Mouse (Mus musculus): ENCODE measurements around the gene Gm45808.
"Not testable (repeated sequence)": the region's sequence is repeated elsewhere in the genome, so short reads cannot be mapped to it uniquely, and the experiment has no call there.

Gene Gm45808

DNA sequence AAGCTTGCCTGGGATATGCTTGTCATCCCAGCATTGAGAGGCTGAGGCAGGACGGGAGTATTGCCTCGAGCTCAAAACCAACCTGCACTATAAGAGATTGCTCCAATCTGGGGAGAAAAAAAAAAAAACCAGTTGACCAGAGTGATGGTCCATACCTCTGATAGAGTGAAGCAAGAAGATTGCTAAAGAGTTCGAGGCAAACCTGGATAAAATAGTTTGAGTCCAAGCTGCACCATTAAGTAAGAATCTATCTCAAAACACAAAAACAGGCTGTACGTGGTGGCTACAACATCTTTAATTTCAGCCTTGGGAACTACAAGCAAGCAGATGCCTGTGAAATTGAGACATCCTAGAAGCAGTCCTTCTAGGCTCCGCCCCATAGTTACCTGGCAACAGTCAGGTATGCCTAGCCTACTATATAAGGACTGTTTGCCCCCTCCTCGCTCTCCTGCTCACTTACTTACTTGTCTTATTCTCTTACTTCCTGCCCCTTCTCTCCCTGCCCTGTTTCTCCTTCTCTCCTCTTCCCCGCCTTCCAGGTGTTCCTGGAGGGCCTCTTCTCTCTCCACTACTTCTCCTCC is 19.4 kb downstream of the Gm45808 start:
- no peak for DNase-seq (ENCODE audit: low spot score in 2 of 2)

DNA sequence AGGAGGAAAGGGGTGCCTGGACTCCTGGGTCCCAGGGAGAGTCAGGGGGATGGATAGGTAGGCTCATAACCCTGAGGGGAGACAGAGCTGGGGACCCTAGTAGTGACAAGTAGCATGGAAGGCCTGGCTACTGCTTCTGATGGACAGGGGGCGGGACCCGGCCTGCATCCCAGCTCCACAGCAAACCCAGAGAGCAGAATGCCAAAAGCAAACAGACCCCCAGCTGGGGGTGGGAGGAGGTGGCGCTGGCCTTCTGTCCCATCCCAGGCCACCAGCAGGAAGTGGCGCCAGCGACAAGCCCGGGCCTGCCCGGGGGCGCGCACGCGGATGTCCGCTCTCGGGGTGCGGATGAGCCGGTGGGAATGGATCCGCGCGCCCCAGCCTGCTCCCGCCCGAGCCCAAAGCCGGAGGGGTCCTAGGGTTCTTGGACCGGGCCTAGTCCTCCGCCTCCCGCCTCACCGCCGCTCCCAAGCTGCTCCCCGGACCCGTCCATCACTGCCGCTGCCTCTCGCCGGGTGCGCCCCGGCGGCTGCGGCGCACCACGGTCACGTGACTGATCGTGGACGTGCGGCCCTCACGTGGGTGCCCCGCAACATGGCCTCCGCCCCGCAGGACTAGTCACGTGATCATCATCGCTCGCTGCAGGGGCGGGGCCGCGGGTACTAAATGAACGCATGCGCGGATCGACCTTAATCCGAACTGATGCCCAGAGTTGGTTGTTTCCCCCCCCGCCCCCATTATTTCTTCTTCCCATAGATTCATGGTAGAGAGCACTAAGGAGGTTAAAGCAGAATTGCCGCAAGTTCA is 20.1 kb downstream of the Gm45808 start, which contains the start of gene Bax:
Gene Bax, minus strand, starts transcription at position 616 of the 807 bp plus-strand sequence.
- peak; percentile 90 to 97 for DNase-seq (ENCODE audit: low spot score in 2 of 2)

DNA sequence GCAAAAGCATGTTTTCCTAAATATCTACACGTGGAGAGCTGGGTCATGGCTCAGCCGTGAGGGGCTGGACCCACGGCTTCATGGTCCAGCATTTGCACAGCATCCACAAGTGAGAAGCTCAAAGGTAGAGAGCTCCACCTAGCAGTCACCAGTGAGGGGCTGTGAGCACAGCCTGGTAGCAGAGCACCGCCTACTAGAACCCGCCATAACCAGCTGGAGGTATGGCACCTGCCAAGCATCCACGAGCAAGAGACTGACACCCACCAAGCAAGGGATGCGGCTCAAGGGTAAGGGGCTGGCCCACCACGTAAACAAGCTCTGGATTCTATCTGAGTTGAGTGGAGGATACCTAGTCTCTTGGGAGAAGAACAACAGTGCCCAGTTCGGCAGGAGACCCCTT is 21.1 kb downstream of the Gm45808 start:
- no peak for DNase-seq (ENCODE audit: low spot score in 2 of 2)

DNA sequence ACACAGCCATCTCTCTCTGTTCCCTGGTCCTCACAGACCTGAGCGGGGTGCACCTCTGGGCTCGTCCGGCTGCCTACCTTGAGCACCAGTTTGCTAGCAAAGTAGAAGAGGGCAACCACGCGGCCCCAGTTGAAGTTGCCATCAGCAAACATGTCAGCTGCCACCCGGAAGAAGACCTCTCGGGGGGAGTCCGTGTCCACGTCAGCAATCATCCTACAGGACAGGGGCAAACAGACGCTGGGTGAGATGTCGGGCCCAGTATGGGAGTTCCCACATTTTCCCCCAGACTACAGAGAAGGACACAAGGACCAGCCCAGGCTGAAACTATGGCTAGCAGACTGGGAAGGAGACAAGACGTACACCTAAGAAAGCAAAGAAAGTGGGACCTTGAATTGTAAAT is 21.5 kb downstream of the Gm45808 start:
- no peak for DNase-seq (ENCODE audit: low spot score in 2 of 2)

DNA sequence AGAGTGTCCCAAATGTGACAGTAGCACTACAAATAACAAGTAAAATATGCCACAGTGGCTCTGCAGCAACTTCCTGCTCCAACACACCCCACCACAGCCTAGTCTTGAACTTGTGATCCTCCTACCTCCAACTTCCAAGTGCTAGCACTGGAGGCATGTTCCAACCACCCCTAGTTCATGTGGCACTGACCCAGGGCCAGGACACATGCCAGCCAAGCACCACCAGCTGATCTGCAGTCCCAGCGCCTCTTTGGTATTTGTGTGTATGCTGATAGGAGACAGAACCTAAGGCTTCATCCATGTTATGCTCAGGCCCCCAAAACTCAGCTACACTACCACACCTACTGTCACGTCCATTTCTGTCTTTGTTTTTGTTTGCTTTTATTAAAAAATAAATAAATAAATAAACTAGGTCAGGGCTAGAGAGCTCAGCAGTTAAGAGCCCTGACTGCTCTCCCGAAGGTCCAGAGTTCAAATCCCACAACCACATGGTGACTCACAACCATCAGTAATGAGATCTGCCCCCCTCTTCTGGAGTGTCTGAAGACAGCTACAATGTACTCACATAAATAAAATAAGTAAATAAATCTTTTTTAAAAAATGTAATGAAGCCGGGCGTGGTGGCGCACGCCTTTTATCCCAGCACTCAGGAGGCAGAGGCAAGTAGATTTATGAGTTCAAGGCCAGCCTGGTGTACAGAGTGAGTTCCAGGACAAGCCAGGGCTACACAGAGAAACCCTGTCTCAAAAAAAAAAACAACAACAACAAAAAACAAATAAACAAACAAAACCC is 22.4 kb downstream of the Gm45808 start:
- no peak for DNase-seq (ENCODE audit: low spot score in 2 of 2)

DNA sequence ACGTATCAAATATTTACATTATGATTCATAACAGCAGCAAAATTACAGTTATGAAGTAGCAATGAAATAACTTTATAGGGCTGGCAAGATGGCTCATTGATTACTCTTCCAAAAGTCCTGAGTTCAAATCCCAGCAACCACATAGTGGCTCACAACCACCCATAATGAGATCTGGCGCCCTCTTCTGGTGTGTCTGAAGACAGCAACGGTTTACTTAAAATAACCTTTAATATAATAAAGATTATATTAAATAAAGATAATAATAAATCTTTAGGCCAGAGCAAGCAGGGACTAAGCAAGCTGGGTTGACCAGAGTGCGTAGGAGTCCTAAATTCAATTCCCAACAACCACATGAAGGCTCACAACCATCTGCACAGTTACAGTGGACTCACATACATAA is 23.7 kb downstream of the Gm45808 start:
- DNase-seq (ENCODE audit: low spot score in 2 of 2) = not testable (repeated sequence)

DNA sequence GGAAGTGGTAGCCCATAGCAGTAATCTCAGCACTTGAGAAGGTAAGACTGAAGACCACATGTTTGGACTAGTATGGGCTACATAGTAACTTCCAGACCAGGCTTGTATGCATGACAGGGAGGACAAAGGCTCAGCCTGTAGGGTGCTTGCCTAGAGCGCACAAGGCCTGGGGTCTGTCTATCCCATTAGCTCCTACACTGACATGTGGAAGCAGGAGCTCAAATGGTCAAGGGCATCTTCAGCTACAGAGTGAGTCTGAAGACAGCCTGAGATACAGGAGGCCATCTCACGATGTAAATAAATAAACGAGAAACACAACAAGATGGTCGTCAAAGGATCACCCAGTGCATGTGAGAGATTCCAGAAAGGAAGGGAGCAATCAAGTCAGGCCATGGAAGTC is 24.3 kb downstream of the Gm45808 start:
- no peak for DNase-seq (ENCODE audit: low spot score in 2 of 2)

DNA sequence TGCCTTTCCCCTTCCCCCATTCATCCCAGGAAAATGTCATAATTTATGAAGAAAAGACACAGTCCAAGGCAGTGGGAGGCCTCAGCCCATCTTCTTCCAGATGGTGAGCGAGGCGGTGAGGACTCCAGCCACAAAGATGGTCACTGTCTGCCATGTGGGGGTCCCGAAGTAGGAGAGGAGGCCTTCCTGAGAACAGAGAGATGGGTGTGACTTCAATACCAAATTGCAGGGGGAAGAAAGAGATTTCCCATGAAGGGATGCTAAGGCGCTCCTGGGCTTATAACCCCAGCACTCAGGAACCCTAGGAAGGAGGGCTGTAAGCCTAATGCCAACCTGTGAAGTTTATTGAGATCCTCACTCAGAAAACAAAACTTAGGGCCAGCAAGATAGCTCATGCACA is 24.8 kb downstream of the Gm45808 start:
- DNase-seq (ENCODE audit: low spot score in 2 of 2) = no peak

DNA sequence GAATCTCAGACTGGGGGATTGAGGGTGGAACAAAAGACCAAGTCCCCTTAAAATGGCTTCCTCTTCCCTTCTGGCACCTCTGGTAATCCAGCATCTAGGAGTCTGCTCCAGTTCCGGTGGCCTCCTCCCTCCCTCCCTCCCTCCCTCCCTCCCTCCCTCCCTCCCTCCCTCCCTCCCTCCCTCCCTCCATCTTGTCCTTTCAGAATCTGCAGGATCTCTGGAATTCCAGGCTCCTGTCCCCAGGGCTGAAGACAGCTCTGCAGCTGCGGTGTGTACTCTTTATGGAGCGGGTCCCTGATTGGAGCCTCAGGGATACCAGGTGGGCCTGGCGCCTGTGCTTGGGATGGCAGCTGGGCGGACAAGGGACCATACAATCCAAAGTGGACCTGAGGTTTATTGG is 25.3 kb downstream of the Gm45808 start:
- no peak for DNase-seq (ENCODE audit: low spot score in 2 of 2)

DNA sequence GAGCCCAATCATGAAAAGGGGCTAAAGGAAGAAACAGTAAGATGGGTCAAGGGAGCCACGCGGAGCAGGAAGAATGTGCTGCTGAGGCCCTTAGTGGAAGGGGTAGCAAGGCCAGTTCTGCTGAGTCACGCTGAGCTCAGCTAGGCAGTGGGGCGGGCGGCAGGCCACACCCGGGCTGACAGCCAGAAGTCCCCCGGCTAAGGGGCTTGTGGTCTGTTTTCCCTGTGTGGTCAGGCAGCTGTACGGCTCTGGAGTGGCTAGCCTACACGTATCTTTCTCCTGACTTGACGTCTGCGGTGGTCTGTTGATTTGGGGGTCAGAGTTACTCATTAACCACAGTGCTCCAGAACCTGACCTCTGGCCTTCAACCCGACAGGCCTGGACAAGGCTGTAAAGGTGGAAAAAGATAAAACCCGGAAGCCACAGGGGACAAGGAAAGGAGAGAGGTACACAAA is 25.7 kb downstream of the Gm45808 start:
- peak in 1 of 2 experiments; percentile 54 for DNase-seq (ENCODE audit: low spot score in 2 of 2)

DNA sequence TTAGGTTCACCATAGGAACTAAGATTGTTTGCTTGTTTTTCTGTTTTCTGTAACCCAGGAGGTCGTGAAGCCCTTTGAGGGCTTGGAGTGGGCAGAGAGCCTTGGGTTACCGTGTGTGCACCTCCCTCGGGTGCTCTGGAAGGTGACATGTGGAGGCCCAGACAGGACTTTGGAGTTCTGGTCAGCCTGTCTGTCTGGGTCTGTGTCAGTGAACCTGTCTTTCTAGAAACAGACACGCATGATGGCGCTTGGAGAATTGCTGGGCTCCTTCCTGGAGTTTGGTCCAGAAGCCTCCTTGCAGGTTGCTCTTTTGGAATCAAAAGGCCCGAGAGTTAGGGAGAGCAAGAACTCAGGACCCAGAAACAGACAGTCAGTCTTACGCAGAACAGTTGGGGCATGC is 26.2 kb downstream of the Gm45808 start:
- no peak for DNase-seq (ENCODE audit: low spot score in 2 of 2)

DNA sequence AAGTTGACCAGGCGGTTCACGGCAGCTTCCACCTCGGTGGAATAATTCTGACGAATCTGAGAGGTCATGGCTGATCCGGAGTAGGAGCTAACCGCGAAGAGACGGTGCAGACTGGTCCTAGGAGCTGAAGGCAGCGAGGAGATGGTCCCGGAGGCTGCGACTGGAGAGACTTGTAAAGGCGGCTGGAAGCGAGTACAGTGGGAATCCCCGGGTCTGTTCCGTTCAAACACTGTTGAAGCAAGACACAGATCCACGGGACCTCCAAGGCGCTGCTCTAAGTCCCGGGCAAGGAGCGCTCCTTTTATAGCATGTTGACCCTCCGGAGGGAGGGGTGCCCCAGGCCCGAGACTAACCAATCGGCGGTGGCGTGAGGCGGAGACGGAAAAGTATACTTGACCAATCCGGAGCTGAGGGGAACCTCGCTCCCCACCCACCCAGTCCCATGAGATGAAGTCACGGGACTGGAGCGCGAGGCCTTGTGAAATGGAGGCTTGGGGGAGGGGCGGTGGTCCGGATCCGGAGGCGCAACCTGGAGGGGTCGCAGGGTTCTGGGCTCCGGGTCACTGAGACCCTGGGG is 27.0 kb downstream of the Gm45808 start, which contains the start of gene Ftl1:
Gene Ftl1, minus strand, starts transcription at position 321 of the 577 bp plus-strand sequence.
- DNase-seq (ENCODE audit: low spot score in 2 of 2) = peak; percentile 85 to 94

DNA sequence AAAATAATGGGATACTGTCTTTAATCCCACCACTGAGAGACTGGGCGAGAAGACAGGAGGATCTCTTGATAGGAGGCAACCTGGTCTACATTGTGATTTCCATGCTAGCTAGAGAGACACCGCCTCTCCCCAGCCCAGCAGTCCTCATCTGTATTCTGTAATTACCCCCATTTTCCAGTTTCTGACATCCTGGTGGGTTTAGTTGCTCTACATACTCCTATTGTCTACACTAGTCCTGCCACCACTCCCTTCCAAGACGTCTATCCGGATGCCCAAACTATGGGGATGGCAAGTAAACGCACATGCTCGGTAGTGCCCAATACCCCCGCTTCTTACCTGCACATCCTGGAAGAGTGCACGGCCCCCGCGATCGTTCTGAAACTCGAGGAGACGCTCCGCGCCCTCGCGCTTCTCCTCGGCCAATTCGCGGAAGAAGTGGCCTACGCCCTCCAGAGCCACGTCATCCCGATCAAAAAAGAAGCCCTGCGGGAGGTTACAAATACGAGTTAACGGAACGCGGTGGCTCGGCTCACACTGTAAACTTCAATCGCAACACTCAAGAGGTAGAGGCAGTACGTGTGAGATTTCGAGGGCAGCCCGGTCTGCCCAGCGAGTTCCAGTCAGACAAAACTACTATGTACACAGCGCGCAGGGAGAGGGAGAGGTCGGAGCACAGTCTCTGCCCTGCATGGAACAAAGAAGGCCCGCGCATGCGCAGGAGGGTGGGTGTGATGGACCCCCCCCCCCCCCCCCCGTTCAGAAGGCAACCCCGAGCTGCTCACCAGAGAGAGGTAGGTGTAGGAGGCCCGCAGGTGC is 27.7 kb downstream of the Gm45808 start:
- peak; percentile 77 to 82 for DNase-seq (ENCODE audit: low spot score in 2 of 2)

DNA sequence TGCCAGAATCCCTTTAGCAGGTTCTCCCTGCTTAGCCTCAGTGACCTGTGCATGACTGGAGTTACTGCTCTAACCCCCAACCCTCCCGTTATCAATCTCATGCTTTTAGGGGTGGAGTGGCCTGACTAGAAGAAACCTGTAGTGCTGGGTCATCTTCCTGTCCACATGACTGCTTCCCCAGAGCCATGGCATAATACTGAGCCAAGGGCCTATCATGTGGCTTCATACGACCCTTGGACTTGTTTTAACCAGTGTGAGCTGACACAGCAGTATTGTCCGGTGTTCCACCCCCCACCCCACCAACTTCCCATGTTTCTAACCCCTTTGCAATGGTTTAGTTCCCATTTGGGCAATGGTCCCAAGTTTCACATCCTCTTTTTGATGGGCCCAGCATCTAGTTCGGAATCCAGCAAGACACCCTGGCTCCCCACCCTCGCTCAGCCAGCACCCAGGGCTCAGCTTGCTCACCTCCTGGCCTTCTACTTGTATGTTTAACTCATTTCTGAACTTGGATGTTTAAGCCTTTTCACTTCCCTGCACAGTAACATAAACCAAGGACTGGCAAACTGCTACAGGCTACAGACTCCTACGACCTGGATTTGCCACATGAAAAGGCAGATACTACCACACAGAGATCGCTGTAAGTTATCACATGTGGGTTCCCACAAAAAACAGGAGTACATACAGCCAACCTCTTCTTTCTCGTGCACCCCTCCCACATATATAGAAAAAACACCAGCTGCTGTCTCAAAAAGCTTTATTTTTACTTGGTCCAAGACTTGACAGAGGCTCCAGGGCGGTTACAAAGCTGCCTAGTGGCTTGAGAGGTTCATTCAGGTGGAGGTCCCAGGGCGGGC is 29.2 kb downstream of the Gm45808 start:
- no peak for DNase-seq (ENCODE audit: low spot score in 2 of 2)

DNA sequence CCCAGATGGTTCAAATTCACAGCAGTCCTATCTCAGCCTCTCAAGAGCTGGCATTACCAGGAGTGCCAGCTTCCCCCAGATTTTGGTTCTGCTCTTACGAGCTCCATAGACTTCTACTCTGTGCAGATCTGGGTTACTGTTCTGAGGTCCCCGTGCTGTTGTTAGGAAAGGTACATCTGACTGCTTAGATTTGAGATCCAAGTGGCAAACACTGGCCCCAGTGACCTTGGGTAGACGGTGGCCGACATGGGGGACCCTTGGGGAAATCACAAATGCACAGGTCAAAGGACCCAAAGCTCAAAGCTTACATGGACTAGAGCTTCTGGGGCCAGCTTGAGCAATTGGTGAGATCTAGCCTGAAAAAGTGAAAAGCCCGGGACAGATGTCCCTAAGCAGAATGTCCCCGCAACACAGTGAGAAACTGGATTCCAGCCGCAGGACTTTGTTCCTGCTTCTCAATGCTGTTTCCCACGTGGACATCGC is 29.8 kb downstream of the Gm45808 start:
- DNase-seq (ENCODE audit: low spot score in 2 of 2) = no peak

DNA sequence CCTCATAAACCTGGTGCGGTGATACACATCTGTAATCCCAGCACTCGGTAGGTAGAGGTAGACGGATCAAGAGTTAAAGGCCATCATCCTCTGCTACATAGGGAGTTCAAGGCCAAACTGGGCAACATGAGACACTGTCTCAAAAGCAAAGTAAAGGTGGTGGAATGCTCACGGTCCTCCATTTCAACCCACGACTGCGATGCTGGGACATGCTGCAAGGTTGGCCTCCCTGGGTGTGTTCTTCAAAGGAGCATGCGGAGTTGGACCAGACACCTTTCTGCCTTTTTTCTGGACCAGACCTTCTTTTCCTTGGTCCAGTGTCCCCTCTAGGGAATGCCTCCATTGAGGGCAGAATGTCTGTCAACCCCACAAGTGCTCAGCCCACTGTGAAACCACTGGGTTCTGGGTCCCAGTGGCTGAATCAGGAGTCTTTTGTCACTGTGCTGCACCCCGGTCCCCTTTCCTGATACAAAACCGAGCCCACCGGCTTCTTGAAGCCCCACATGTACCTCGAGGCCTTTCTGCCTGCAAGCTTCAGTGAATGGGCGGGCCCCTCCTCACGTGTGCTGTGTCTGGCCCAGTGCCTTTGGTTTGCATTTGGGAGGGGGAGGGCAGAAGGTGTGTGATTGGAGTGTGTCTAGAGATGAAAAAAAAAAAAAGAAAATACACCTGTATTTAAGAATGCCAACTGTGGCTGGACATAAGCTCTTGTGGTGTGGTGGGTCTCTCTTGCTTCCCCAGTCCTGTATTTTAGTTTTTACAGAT is 30.5 kb downstream of the Gm45808 start:
- DNase-seq (ENCODE audit: low spot score in 2 of 2) = no peak

DNA sequence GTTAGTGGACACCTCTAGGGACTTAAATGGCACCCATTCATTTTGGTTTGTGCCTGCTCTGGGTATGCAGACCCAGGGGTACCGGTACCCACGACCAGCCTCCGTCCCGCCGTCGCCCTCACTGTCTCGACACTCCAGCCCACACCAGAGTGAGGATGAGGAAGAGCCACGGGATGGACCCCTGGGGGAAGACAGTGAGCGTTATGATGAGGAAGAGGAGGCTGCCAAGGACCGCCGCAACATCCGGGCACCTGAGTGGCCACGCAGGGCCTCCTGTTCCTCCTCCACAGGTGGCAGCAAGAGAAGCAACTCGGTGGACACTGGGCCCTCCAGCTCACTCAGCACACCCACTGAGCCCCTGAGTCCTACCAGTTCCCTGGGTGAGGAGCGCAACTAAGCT is 31.6 kb downstream of the Gm45808 start:
- no peak for DNase-seq (ENCODE audit: low spot score in 2 of 2)

DNA sequence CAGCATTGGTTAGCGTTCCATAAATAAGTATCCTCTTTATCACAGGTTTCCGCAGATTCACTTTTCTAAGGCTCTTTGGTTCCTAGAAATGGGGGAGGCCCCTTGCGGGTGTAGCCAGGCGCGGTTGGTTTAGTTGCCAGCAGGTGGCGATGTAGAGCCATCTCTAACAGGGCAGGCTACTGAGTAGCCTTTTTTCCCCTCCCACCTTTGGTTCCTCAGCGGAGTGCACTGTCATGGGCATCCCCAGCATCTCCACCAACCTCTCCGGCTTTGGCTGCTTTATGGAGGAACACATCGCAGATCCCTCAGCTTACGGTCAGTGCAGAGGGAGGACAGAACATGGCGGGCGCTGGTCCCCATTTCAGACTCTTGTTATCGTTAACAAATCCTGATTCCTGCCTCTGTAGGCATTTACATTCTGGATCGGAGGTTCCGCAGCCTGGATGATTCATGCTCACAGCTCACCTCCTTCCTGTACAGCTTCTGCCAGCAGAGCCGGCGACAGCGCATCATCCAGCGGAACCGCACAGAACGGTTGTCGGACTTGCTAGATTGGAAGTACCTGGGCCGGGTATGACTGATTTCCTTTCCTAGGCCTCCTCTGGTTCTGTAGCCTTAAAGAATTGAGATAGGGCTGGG is 35.1 kb downstream of the Gm45808 start:
- peak; percentile 80 to 85 for DNase-seq (ENCODE audit: low spot score in 2 of 2)

DNA sequence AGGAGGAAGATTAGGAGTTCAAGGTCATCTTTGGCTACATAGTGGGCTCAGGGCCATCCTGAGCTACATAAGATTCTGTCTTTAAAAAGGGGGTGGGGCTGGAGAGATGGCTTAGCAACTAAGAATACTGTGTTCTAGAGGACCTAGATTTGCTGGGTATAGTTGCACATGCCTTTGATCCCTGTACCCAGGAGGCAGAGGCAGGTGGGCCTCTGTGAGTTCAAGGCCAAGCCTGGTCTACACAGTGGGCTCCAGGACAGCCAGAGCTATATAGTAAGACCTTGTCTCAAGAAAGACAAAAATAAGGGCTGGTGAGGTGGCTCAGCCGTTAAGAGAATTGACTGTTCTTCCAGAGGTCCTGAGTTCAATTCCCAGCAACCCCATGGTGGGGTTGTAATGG is 36.6 kb downstream of the Gm45808 start:
- DNase-seq (ENCODE audit: low spot score in 2 of 2) = no peak

Data from cerebellum, postnatal 4 days (tissue).